Mouse (Mus musculus): ENCODE measurements around the gene Bicc1. TPM values are rescaled to one million over a fixed set of nuclear protein-coding genes. Genes with fewer than 3 reads are reported as not detected.

The Bicc1 gene
- polyA plus RNA-seq, 1 experiment from 2014 or later, result 3.7 TPM

GRCm38 (mm10) chr10:71002871-71003270, 156.6 kb downstream of the Bicc1 start:
- no peak for ATAC-seq (replicated peaks)
- no peak overlapping the region for H3K27ac ChIP-seq (replicated peaks)
- no peaks in the 10 kb centered on the region for H3K27me3 ChIP-seq
- H3K9ac ChIP-seq (replicated peaks), result no peak overlapping the region
- no peaks in the 10 kb centered on the region for H3K9me3 ChIP-seq
- no peak overlapping the region for H3K4me3 ChIP-seq
- WGBS, result 91% methylated on average over 2 of the region's 2 CpGs
- H3K4me2 ChIP-seq (replicated peaks), result no peak overlapping the region
- no peaks in the 10 kb centered on the region for H3K4me1 ChIP-seq
- H3K36me3 ChIP-seq, result no peaks in the 10 kb centered on the region

GRCm38 (mm10) chr10:71002186-71002585, 157.3 kb downstream of the Bicc1 start:
- Histone ChIP-seq H3K4me2 (replicated peaks) (no peak overlapping the region), H3K9me3 (no peaks in the 10 kb centered on the region), H3K36me3 (no peaks in the 10 kb centered on the region), H3K9ac (replicated peaks) (no peak overlapping the region), H3K27ac (replicated peaks) (no peak overlapping the region), H3K27me3 (no peaks in the 10 kb centered on the region), H3K4me1 (no peaks in the 10 kb centered on the region), H3K4me3 (no peak overlapping the region)
- 94% methylated on average over 4 of the region's 4 CpGs for WGBS
- no peak for ATAC-seq (replicated peaks)

GRCm38 (mm10) chr10:70998136-70998535, 161.4 kb downstream of the Bicc1 start:
- no peak overlapping the region for H3K9ac ChIP-seq (replicated peaks)
- no peaks in the 10 kb centered on the region for H3K27me3 ChIP-seq
- no peak overlapping the region for H3K4me3 ChIP-seq
- peaks cover 5% of the 10 kb centered on the region for H3K4me1 ChIP-seq
- H3K9me3 ChIP-seq, result no peaks in the 10 kb centered on the region
- H3K4me2 ChIP-seq (replicated peaks), result no peak overlapping the region
- no peaks in the 10 kb centered on the region for H3K36me3 ChIP-seq
- H3K27ac ChIP-seq (replicated peaks), result no peak overlapping the region
- ATAC-seq (replicated peaks), result no peak
- WGBS, result 54% methylated on average over 4 of the region's 4 CpGs

- Histone ChIP-seq H3K9ac (replicated peaks) (no peak overlapping the region), H3K36me3 (no peaks in the 10 kb centered on the region), H3K27ac (replicated peaks) (no peak overlapping the region), H3K27me3 (no peaks in the 10 kb centered on the region), H3K4me3 (no peak overlapping the region), H3K9me3 (no peaks in the 10 kb centered on the region), H3K4me1 (peaks cover 5% of the 10 kb centered on the region), H3K4me2 (replicated peaks) (no peak overlapping the region)
- no peak for ATAC-seq (replicated peaks)
- WGBS, result 98% methylated on average over 9 of the region's 9 CpGs
Observed at GRCm38 (mm10) chr10:70996051-70996450, 163.4 kb downstream of the Bicc1 start.

GRCm38 (mm10) chr10:70994135-70994497, 165.4 kb downstream of the Bicc1 start:
- Histone ChIP-seq H3K27ac (replicated peaks) (peak overlapping the region; percentile 82), H3K27me3 (no peaks in the 10 kb centered on the region), H3K9ac (replicated peaks) (no peak overlapping the region), H3K4me2 (replicated peaks) (no peak overlapping the region), H3K9me3 (no peaks in the 10 kb centered on the region), H3K4me3 (no peak overlapping the region), H3K36me3 (no peaks in the 10 kb centered on the region), H3K4me1 (peaks cover 5% of the 10 kb centered on the region)
- ATAC-seq (replicated peaks), result peak; percentile 58
- 87% methylated on average over 2 of the region's 2 CpGs for WGBS

- H3K36me3 ChIP-seq, result no peaks in the 10 kb centered on the region
- H3K27ac ChIP-seq (replicated peaks), result no peak overlapping the region
- ATAC-seq (replicated peaks), result peak; percentile 93
- no peak overlapping the region for H3K4me2 ChIP-seq (replicated peaks)
- no peak overlapping the region for H3K9ac ChIP-seq (replicated peaks)
- WGBS, result 48% methylated on average over 6 of the region's 6 CpGs
- H3K9me3 ChIP-seq, result no peaks in the 10 kb centered on the region
- H3K4me3 ChIP-seq, result no peak overlapping the region
- peaks cover 5% of the 10 kb centered on the region for H3K4me1 ChIP-seq
- no peaks in the 10 kb centered on the region for H3K27me3 ChIP-seq
Observed at GRCm38 (mm10) chr10:70993497-70994134, 165.9 kb downstream of the Bicc1 start.

GRCm38 (mm10) chr10:70987396-70987795, 172.1 kb downstream of the Bicc1 start:
- ATAC-seq (replicated peaks), result no peak
- Histone ChIP-seq H3K4me2 (replicated peaks) (no peak overlapping the region), H3K27ac (replicated peaks) (no peak overlapping the region), H3K27me3 (no peaks in the 10 kb centered on the region), H3K9ac (replicated peaks) (no peak overlapping the region), H3K4me1 (no peaks in the 10 kb centered on the region), H3K36me3 (no peaks in the 10 kb centered on the region), H3K9me3 (no peaks in the 10 kb centered on the region), H3K4me3 (no peak overlapping the region)
- WGBS, result 76% methylated on average over 5 of the region's 5 CpGs

GRCm38 (mm10) chr10:70983036-70983670, 176.3 kb downstream of the Bicc1 start:
- no peak for ATAC-seq (replicated peaks)
- Histone ChIP-seq H3K4me3 (no peak overlapping the region), H3K27ac (replicated peaks) (no peak overlapping the region), H3K4me2 (replicated peaks) (no peak overlapping the region), H3K36me3 (no peaks in the 10 kb centered on the region), H3K9me3 (no peaks in the 10 kb centered on the region), H3K9ac (replicated peaks) (no peak overlapping the region), H3K4me1 (no peaks in the 10 kb centered on the region), H3K27me3 (no peaks in the 10 kb centered on the region)
- WGBS, result 88% methylated on average over 11 of the region's 11 CpGs

- H3K36me3 ChIP-seq, result no peaks in the 10 kb centered on the region
- H3K9ac ChIP-seq (replicated peaks), result no peak overlapping the region
- no peaks in the 10 kb centered on the region for H3K4me1 ChIP-seq
- no peak overlapping the region for H3K4me3 ChIP-seq
- H3K9me3 ChIP-seq, result no peaks in the 10 kb centered on the region
- 92% methylated on average over 7 of the region's 7 CpGs for WGBS
- no peaks in the 10 kb centered on the region for H3K27me3 ChIP-seq
- H3K4me2 ChIP-seq (replicated peaks), result no peak overlapping the region
- ATAC-seq (replicated peaks), result no peak
- H3K27ac ChIP-seq (replicated peaks), result no peak overlapping the region
Observed at GRCm38 (mm10) chr10:70982156-70982555, 177.3 kb downstream of the Bicc1 start.

GRCm38 (mm10) chr10:70979657-70980056, 179.8 kb downstream of the Bicc1 start:
- Histone ChIP-seq H3K9me3 (no peaks in the 10 kb centered on the region), H3K4me3 (no peak overlapping the region), H3K4me1 (no peaks in the 10 kb centered on the region), H3K4me2 (replicated peaks) (no peak overlapping the region), H3K9ac (replicated peaks) (no peak overlapping the region), H3K27me3 (no peaks in the 10 kb centered on the region), H3K27ac (replicated peaks) (no peak overlapping the region), H3K36me3 (no peaks in the 10 kb centered on the region)
- ATAC-seq (replicated peaks), result no peak
- WGBS, result 94% methylated on average over 8 of the region's 8 CpGs

GRCm38 (mm10) chr10:70977141-70977540, 182.4 kb downstream of the Bicc1 start:
- WGBS, result 81% methylated on average over 6 of the region's 6 CpGs
- Histone ChIP-seq H3K9ac (replicated peaks) (no peak overlapping the region), H3K4me1 (no peaks in the 10 kb centered on the region), H3K36me3 (no peaks in the 10 kb centered on the region), H3K27me3 (no peaks in the 10 kb centered on the region), H3K27ac (replicated peaks) (no peak overlapping the region), H3K9me3 (no peaks in the 10 kb centered on the region), H3K4me3 (no peak overlapping the region), H3K4me2 (replicated peaks) (no peak overlapping the region)
- no peak for ATAC-seq (replicated peaks)

GRCm38 (mm10) chr10:70976633-70977032, 182.9 kb downstream of the Bicc1 start:
- H3K9ac ChIP-seq (replicated peaks), result no peak overlapping the region
- WGBS, result 83% methylated on average over 9 of the region's 9 CpGs
- no peak for ATAC-seq (replicated peaks)

GRCm38 (mm10) chr10:70971156-70971555, 188.3 kb downstream of the Bicc1 start:
- 75% methylated on average over 11 of the region's 11 CpGs for WGBS
- no peaks in the 10 kb centered on the region for H3K27me3 ChIP-seq

More at GRCm38 (mm10) chr10:70976633-70977032, 182.9 kb downstream of the Bicc1 start:
- Histone ChIP-seq H3K27ac (replicated peaks) (no peak overlapping the region), H3K9me3 (no peaks in the 10 kb centered on the region), H3K36me3 (no peaks in the 10 kb centered on the region), H3K4me3 (no peak overlapping the region), H3K27me3 (no peaks in the 10 kb centered on the region), H3K4me1 (no peaks in the 10 kb centered on the region), H3K4me2 (replicated peaks) (no peak overlapping the region)

More at GRCm38 (mm10) chr10:70971156-70971555, 188.3 kb downstream of the Bicc1 start:
- Histone ChIP-seq H3K36me3 (no peaks in the 10 kb centered on the region), H3K9me3 (no peaks in the 10 kb centered on the region), H3K4me3 (no peak overlapping the region), H3K4me2 (replicated peaks) (no peak overlapping the region), H3K27ac (replicated peaks) (no peak overlapping the region), H3K4me1 (no peaks in the 10 kb centered on the region), H3K9ac (replicated peaks) (no peak overlapping the region)
- ATAC-seq (replicated peaks), result no peak

All from forebrain, embryonic 15.5 days (tissue).